Mouse (Mus musculus): ENCODE results near the gene Nmnat3.

Nmnat3 gene

DNA sequence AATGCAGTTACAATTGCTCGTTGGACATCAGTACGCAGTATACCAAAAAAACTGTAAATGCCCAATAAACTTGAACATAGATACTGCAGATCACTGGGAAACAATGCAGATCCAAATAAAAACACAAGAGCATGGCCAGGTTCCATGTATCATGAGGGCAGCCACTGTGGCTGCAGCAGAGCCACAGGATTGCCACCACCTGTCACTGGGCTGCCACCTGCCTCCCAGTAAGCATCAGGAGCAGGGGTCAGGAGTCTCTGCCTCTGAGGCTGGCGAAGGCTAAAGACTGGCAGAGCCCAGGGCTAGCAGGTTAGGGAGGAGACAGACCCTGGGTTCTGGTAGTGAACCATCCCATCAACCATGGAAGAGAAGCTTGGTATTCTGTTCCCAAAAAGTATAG is 67.7 kb downstream of the Nmnat3 start:
- no peaks in the 10 kb centered on the region for H3K9me3 ChIP-seq (ENCODE audit: low read length)
- no peak overlapping the region for H3K4me3 ChIP-seq (replicated peaks; ENCODE audit: low read length)
- peaks cover 6% of the 10 kb centered on the region; the same call in 1 of the 2 replicates for H3K27me3 ChIP-seq (ENCODE audit: insufficient read depth, low read length)
- H3K36me3 ChIP-seq (ENCODE audit: insufficient read depth, low read length), result no peaks in the 10 kb centered on the region
- peaks cover 12% of the 10 kb centered on the region for H3K4me1 ChIP-seq (replicated peaks; ENCODE audit: low read depth, low read length)
- TF ChIP-seq CTCF (conservative IDR thresholded peaks at IDR 0.05; ENCODE audit: low read length), result no peak
- no peak for TF ChIP-seq POU5F1 (IDR thresholded peaks at IDR 0.05; ENCODE audit: borderline replicate concordance, low read length)
- no peak for TF ChIP-seq NANOG (IDR thresholded peaks at IDR 0.05; ENCODE audit: borderline replicate concordance, low read length)

DNA sequence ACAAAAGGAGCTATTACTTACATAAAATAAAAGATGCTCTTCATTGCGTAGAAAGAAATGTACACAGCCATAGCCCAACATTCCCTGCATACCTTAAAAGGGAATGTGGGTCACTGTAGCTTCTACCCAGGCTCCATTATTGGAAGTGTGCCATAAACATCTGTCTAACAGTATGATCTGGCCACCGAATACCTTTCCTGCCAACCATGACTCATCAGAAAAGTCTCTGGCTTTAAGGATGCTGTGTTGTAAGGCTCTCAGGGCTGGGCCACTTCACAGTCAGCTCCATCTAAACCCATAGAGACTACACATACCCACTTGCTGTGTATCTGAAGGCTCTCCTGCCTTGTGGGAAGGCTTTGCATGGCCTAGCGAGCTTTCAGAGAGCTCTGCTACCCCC is 73.8 kb downstream of the Nmnat3 start:
- 0 out of 2 replicates have a peak, but pooled peaks cover 4% of the 10 kb centered on the region for H3K4me1 ChIP-seq (replicated peaks; ENCODE audit: low read depth, low read length)
- no peak overlapping the region for H3K4me3 ChIP-seq (replicated peaks; ENCODE audit: low read length)
- TF ChIP-seq POU5F1 (IDR thresholded peaks at IDR 0.05; ENCODE audit: borderline replicate concordance, low read length) (no peak), NANOG (IDR thresholded peaks at IDR 0.05; ENCODE audit: borderline replicate concordance, low read length) (no peak), CTCF (conservative IDR thresholded peaks at IDR 0.05; ENCODE audit: low read length) (no peak)
- no peaks in the 10 kb centered on the region for H3K27me3 ChIP-seq (ENCODE audit: insufficient read depth, low read length)
- H3K36me3 ChIP-seq (ENCODE audit: insufficient read depth, low read length), result no peaks in the 10 kb centered on the region
- H3K9me3 ChIP-seq (ENCODE audit: low read length), result no peaks in the 10 kb centered on the region

DNA sequence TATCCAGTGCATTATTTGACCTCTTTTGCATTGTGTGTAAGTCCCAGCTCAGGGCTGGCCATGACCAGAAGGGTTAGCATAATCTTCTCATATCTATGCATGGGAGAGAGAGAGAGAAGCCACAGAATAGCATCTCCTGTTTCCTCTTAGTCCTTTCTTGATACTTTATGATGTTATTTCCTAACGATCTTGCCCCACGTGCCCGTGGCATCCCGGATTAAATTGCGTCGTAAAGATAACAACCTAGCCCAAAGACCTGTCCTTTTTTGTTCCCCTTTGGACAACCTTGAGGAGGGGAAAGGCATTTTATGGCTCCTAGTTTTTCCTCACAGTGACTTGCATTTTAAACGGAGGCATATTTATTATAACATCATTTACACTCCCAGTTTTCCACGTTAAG is 78.8 kb downstream of the Nmnat3 start:
- no peaks in the 10 kb centered on the region for H3K36me3 ChIP-seq (ENCODE audit: insufficient read depth, low read length)
- H3K9me3 ChIP-seq (ENCODE audit: low read length), result no peaks in the 10 kb centered on the region
- 0 out of 2 replicates have a peak, but pooled peaks cover 4% of the 10 kb centered on the region for H3K4me1 ChIP-seq (replicated peaks; ENCODE audit: low read depth, low read length)
- H3K27me3 ChIP-seq (ENCODE audit: insufficient read depth, low read length), result no peaks in the 10 kb centered on the region
- TF ChIP-seq POU5F1 (IDR thresholded peaks at IDR 0.05; ENCODE audit: borderline replicate concordance, low read length) (no peak), CTCF (conservative IDR thresholded peaks at IDR 0.05; ENCODE audit: low read length) (no peak), NANOG (IDR thresholded peaks at IDR 0.05; ENCODE audit: borderline replicate concordance, low read length) (no peak)
- no peak overlapping the region for H3K4me3 ChIP-seq (replicated peaks; ENCODE audit: low read length)

- Histone ChIP-seq H3K27me3 (ENCODE audit: insufficient read depth, low read length) (no peaks in the 10 kb centered on the region), H3K36me3 (ENCODE audit: insufficient read depth, low read length) (no peaks in the 10 kb centered on the region), H3K4me1 (replicated peaks; ENCODE audit: low read depth, low read length) (0 out of 2 replicates have a peak, but pooled peaks cover 2% of the 10 kb centered on the region), H3K9me3 (ENCODE audit: low read length) (no peaks in the 10 kb centered on the region), H3K4me3 (replicated peaks; ENCODE audit: low read length) (no peak overlapping the region)
- TF ChIP-seq NANOG (IDR thresholded peaks at IDR 0.05; ENCODE audit: borderline replicate concordance, low read length) (no peak), POU5F1 (IDR thresholded peaks at IDR 0.05; ENCODE audit: borderline replicate concordance, low read length) (no peak), CTCF (conservative IDR thresholded peaks at IDR 0.05; ENCODE audit: low read length) (no peak)
These were observed 80.2 kb downstream of the Nmnat3 start for GRCm38 (mm10) chr9:98367333-98367962.

DNA sequence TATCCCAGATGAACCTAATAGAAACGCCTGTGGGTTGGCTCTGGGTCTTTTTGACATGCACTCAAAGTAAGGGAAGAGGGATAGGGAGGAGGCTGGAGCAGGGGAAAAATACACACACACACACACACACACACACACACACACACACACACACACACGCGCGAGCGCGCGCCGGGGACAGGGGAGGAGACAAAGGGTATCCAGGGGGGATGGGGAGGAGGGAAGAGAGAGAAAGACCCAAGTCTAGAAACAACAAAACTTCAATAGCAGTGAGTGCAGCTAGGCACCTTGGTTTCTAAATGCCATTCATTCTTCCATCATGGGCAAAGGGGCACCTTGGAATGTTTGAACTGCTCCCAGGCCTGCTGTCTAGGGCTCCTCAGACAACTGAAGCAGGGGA is 82.5 kb downstream of the Nmnat3 start:
- no peak for TF ChIP-seq CTCF (conservative IDR thresholded peaks at IDR 0.05; ENCODE audit: low read length)
- TF ChIP-seq POU5F1 (IDR thresholded peaks at IDR 0.05; ENCODE audit: borderline replicate concordance, low read length), result no peak
- TF ChIP-seq NANOG (IDR thresholded peaks at IDR 0.05; ENCODE audit: borderline replicate concordance, low read length), result no peak
- H3K4me3 ChIP-seq (replicated peaks; ENCODE audit: low read length), result no peak overlapping the region

DNA sequence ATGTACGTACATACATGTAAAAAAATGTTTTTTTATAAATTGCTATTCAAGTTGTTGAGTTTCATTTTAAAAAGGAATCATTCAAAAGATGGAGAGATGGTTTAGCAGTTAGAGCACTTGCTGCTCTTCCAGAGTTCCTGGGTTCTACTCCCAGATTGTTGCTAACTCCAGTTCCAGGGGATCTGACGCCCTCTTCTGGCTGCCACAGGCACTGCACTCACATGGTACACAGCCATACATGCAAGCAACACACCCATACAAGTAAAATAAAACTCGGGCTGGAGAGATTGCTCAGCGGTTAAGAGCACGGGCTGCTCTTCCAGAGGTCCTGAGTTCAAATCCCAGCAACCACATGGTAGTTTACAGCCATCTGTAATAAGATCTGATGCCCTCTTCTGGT is 86.1 kb downstream of the Nmnat3 start:
- no peaks in the 10 kb centered on the region for H3K36me3 ChIP-seq (ENCODE audit: insufficient read depth, low read length)
- H3K4me1 ChIP-seq (replicated peaks; ENCODE audit: low read depth, low read length), result no peaks in the 10 kb centered on the region
- H3K9me3 ChIP-seq (ENCODE audit: low read length), result no peaks in the 10 kb centered on the region; the same call in 1 of the 2 replicates
- no peaks in the 10 kb centered on the region for H3K27me3 ChIP-seq (ENCODE audit: insufficient read depth, low read length)
- peak; percentile 61 for TF ChIP-seq CTCF (conservative IDR thresholded peaks at IDR 0.05; ENCODE audit: low read length)
- TF ChIP-seq NANOG (IDR thresholded peaks at IDR 0.05; ENCODE audit: borderline replicate concordance, low read length), result no peak
- no peak overlapping the region for H3K4me3 ChIP-seq (replicated peaks; ENCODE audit: low read length)

More for the DNA sequence above, 82.5 kb downstream of the Nmnat3 start:
- H3K9me3 ChIP-seq (ENCODE audit: low read length), result no peaks in the 10 kb centered on the region
- no peaks in the 10 kb centered on the region for H3K36me3 ChIP-seq (ENCODE audit: insufficient read depth, low read length)
- no peaks in the 10 kb centered on the region for H3K27me3 ChIP-seq (ENCODE audit: insufficient read depth, low read length)
- no peaks in the 10 kb centered on the region for H3K4me1 ChIP-seq (replicated peaks; ENCODE audit: low read depth, low read length)

DNA sequence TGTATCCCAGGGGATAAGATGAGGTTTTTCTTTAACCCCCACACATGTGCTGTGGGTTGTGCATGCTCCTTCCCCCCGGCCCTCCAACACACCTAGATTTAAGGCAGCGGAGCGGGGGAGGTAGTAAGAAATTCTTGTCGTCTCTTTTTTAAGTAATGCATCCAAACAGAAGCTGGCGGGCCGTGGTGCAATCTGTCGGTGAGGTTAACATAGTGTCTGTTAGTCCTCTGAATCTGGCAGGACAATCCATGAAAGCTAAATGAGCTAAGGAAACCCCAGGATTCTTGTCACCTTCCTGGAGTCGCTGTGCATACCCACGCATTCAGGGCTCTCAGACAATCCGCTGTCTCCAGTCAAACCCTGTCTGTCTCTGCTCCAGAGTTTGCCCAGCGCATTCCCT is 87.7 kb downstream of the Nmnat3 start:
- H3K4me1 ChIP-seq (replicated peaks; ENCODE audit: low read depth, low read length), result no peaks in the 10 kb centered on the region
- no peak for TF ChIP-seq NANOG (IDR thresholded peaks at IDR 0.05; ENCODE audit: borderline replicate concordance, low read length)
- no peak for TF ChIP-seq CTCF (conservative IDR thresholded peaks at IDR 0.05; ENCODE audit: low read length)
- no peak for TF ChIP-seq POU5F1 (IDR thresholded peaks at IDR 0.05; ENCODE audit: borderline replicate concordance, low read length)
- no peaks in the 10 kb centered on the region for H3K27me3 ChIP-seq (ENCODE audit: insufficient read depth, low read length)
- H3K4me3 ChIP-seq (replicated peaks; ENCODE audit: low read length), result no peak overlapping the region
- H3K9me3 ChIP-seq (ENCODE audit: low read length), result no peaks in the 10 kb centered on the region; the same call in 1 of the 2 replicates
- H3K36me3 ChIP-seq (ENCODE audit: insufficient read depth, low read length), result no peaks in the 10 kb centered on the region

DNA sequence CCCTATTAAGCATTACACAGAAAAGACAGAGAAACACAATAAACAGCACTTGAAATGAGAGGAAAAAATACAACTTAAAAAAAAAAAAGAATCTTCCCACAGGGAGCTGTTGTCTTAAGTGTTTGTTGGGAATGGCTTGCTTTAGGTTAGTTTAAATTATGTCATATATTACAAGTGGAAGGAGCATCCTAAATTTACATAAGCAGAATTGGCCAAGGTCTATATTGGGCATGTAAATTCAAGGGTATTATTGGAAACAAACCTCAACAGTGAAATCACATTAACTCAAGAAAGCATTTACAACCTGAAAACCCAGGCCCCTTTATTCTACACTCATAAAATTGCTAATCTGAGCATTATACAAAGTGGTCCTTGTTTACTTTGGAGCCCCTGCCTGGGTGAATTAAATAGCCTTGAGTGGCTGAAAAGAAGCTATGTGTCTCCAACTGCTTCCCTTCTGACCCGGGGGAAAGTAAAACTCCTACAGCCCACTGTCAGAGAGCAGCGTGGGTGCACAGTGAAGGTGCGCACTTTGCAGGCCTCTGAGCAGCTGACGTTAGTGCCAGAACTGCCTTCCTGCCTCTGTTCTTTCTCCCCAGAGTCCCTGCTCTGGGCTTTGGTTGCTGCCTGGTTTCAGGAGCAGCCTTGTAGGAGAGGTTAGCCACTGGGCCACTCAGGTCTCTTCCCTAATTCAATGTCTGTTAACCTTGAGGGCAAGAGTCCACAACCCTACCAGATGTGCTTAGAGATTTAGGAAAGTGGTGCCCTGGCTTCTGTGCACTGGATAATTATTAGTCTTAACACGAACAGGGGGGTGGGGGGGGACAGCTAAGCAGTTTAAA is 88.3 kb downstream of the Nmnat3 start:
- TF ChIP-seq NANOG (IDR thresholded peaks at IDR 0.05; ENCODE audit: borderline replicate concordance, low read length), result no peak
- TF ChIP-seq POU5F1 (IDR thresholded peaks at IDR 0.05; ENCODE audit: borderline replicate concordance, low read length), result no peak
- no peak for TF ChIP-seq CTCF (conservative IDR thresholded peaks at IDR 0.05; ENCODE audit: low read length)
- Histone ChIP-seq H3K4me3 (replicated peaks; ENCODE audit: low read length) (no peak overlapping the region), H3K36me3 (ENCODE audit: insufficient read depth, low read length) (no peaks in the 10 kb centered on the region), H3K9me3 (ENCODE audit: low read length) (no peaks in the 10 kb centered on the region; the same call in 1 of the 2 replicates), H3K4me1 (replicated peaks; ENCODE audit: low read depth, low read length) (no peaks in the 10 kb centered on the region), H3K27me3 (ENCODE audit: insufficient read depth, low read length) (no peaks in the 10 kb centered on the region)

Data from E14TG2a.4 (cell line).